Mouse (Mus musculus): Measurements from ENCODE around the gene Specc1.

- TF ChIP-seq ZNF384 (IDR thresholded peaks at IDR 0.05; ENCODE audit: low read depth, low read length), result no peak
- no peak for TF ChIP-seq CHD2 (IDR thresholded peaks at IDR 0.05; ENCODE audit: low read depth, low read length)
- no peak for TF ChIP-seq ZC3H11A (IDR thresholded peaks at IDR 0.05; ENCODE audit: borderline replicate concordance, low read depth, low read length)
Observed at GRCm38 (mm10) chr11:62164357-62164756, 207.8 kb downstream of the Specc1 start.
